Mouse (Mus musculus): Measurements from ENCODE around the gene Pcid2. TPM values are rescaled to one million over a fixed set of nuclear protein-coding genes. Genes with fewer than 3 reads are reported as not detected.
A peak's percentile ranks its signal among the peaks of the same experiment; 100 is the strongest.
"Not testable (repeated sequence)": the region's sequence is repeated elsewhere in the genome, so short reads cannot be mapped to it uniquely, and the experiment has no call there.

Pcid2 gene
- polyA plus RNA-seq, 1 experiment from 2014 or later, result 36.1 TPM

GRCm38 (mm10) chr8:13109416-13109960, 4.2 kb upstream of the Pcid2 start:
- H3K4me3 ChIP-seq (ENCODE audit: low read depth, low read length), result no peak overlapping the region
- H3K9me3 ChIP-seq (ENCODE audit: control insufficient read depth, low read depth, low read length), result no peaks in the 10 kb centered on the region
- 50% methylated on average over 1 of the region's 1 CpGs for WGBS
- H3K4me2 ChIP-seq (replicated peaks; ENCODE audit: low read depth, low read length), result no peak overlapping the region
- H3K27me3 ChIP-seq (ENCODE audit: control insufficient read depth, insufficient read depth, low read length), result no peaks in the 10 kb centered on the region
- no peak overlapping the region for H3K27ac ChIP-seq (ENCODE audit: low read length)
- no peak overlapping the region for H3K9ac ChIP-seq (replicated peaks; ENCODE audit: low read depth, low read length)
- 0 out of 2 replicates have a peak, but pooled peaks cover 6% of the 10 kb centered on the region for H3K36me3 ChIP-seq (ENCODE audit: control insufficient read depth, insufficient read depth, low read length)
- peaks cover 12% of the 10 kb centered on the region; the same call in 1 of the 2 replicates for H3K4me1 ChIP-seq (ENCODE audit: control insufficient read depth, insufficient read depth, low read length)
- no peak for ATAC-seq (ENCODE audit: insufficient number of reproducible peaks, insufficient read depth, low FRiP score, low read depth)

- Histone ChIP-seq H3K4me2 (replicated peaks; ENCODE audit: low read depth, low read length) (no peak overlapping the region), H3K27me3 (ENCODE audit: control insufficient read depth, insufficient read depth, low read length) (no peaks in the 10 kb centered on the region), H3K9ac (replicated peaks; ENCODE audit: low read depth, low read length) (no peak overlapping the region), H3K4me3 (ENCODE audit: low read depth, low read length) (no peak overlapping the region), H3K4me1 (ENCODE audit: control insufficient read depth, insufficient read depth, low read length) (peaks cover 13% of the 10 kb centered on the region), H3K27ac (ENCODE audit: low read length) (no peak overlapping the region), H3K9me3 (ENCODE audit: control insufficient read depth, low read depth, low read length) (no peaks in the 10 kb centered on the region), H3K36me3 (ENCODE audit: control insufficient read depth, insufficient read depth, low read length) (0 out of 2 replicates have a peak, but pooled peaks cover 6% of the 10 kb centered on the region)
- 91% methylated on average over 8 of the region's 8 CpGs for WGBS
- ATAC-seq (ENCODE audit: insufficient number of reproducible peaks, insufficient read depth, low FRiP score, low read depth), result no peak
Measured at GRCm38 (mm10) chr8:13108967-13109366, 3.7 kb upstream of the Pcid2 start.

GRCm38 (mm10) chr8:13107990-13108638, 2.9 kb upstream of the Pcid2 start:
- Histone ChIP-seq H3K36me3 (ENCODE audit: control insufficient read depth, insufficient read depth, low read length) (no peaks in the 10 kb centered on the region), H3K9me3 (ENCODE audit: control insufficient read depth, low read depth, low read length) (no peaks in the 10 kb centered on the region), H3K27me3 (ENCODE audit: control insufficient read depth, insufficient read depth, low read length) (no peaks in the 10 kb centered on the region), H3K4me2 (replicated peaks; ENCODE audit: low read depth, low read length) (no peak overlapping the region), H3K4me1 (ENCODE audit: control insufficient read depth, insufficient read depth, low read length) (peaks cover 19% of the 10 kb centered on the region), H3K27ac (ENCODE audit: low read length) (no peak overlapping the region), H3K4me3 (ENCODE audit: low read depth, low read length) (no peak overlapping the region), H3K9ac (replicated peaks; ENCODE audit: low read depth, low read length) (no peak overlapping the region)
- ATAC-seq (ENCODE audit: insufficient number of reproducible peaks, insufficient read depth, low FRiP score, low read depth), result no peak
- WGBS, result 69% methylated on average over 13 of the region's 13 CpGs

- Histone ChIP-seq H3K4me2 (replicated peaks; ENCODE audit: low read depth, low read length) (peak overlapping the region; percentile 92), H3K27me3 (ENCODE audit: control insufficient read depth, insufficient read depth, low read length) (no peaks in the 10 kb centered on the region), H3K9me3 (ENCODE audit: control insufficient read depth, low read depth, low read length) (no peaks in the 10 kb centered on the region), H3K27ac (ENCODE audit: low read length) (peak overlapping the region; percentile 66), H3K4me3 (ENCODE audit: low read depth, low read length) (peak overlapping the region; percentile 84), H3K9ac (replicated peaks; ENCODE audit: low read depth, low read length) (peak overlapping the region; percentile 97), H3K36me3 (ENCODE audit: control insufficient read depth, insufficient read depth, low read length) (no peaks in the 10 kb centered on the region), H3K4me1 (ENCODE audit: control insufficient read depth, insufficient read depth, low read length) (peaks cover 19% of the 10 kb centered on the region)
- peak; percentile 43 for ATAC-seq (ENCODE audit: insufficient number of reproducible peaks, insufficient read depth, low FRiP score, low read depth)
- under 1% methylated on average over 52 of the region's 63 CpGs for WGBS
Measured at GRCm38 (mm10) chr8:13105908-13106551, 771 bp upstream of the Pcid2 start.

- peak; percentile 75 for ATAC-seq (ENCODE audit: insufficient number of reproducible peaks, insufficient read depth, low FRiP score, low read depth)
- under 1% methylated on average over 45 of the region's 45 CpGs for WGBS
- H3K9me3 ChIP-seq (ENCODE audit: control insufficient read depth, low read depth, low read length), result no peaks in the 10 kb centered on the region
- peak overlapping the region; percentile 90 for H3K4me2 ChIP-seq (replicated peaks; ENCODE audit: low read depth, low read length)
- H3K36me3 ChIP-seq (ENCODE audit: control insufficient read depth, insufficient read depth, low read length), result peaks cover 6% of the 10 kb centered on the region
- H3K9ac ChIP-seq (replicated peaks; ENCODE audit: low read depth, low read length), result peak overlapping the region; percentile 71
- peaks cover 17% of the 10 kb centered on the region for H3K4me1 ChIP-seq (ENCODE audit: control insufficient read depth, insufficient read depth, low read length)
- peak overlapping the region; percentile 90 for H3K27ac ChIP-seq (ENCODE audit: low read length)
- peak overlapping the region; percentile 84 for H3K4me3 ChIP-seq (ENCODE audit: low read depth, low read length)
- H3K27me3 ChIP-seq (ENCODE audit: control insufficient read depth, insufficient read depth, low read length), result no peaks in the 10 kb centered on the region
Measured at GRCm38 (mm10) chr8:13104691-13105086, 570 bp downstream of the Pcid2 start.

GRCm38 (mm10) chr8:13077542-13077941, 27.7 kb downstream of the Pcid2 start:
- WGBS, result 84% methylated on average over 7 of the region's 7 CpGs
- Histone ChIP-seq H3K4me1 (ENCODE audit: control insufficient read depth, insufficient read depth, low read length) (no peaks in the 10 kb centered on the region), H3K9me3 (ENCODE audit: control insufficient read depth, low read depth, low read length) (no peaks in the 10 kb centered on the region), H3K27me3 (ENCODE audit: control insufficient read depth, insufficient read depth, low read length) (no peaks in the 10 kb centered on the region), H3K36me3 (ENCODE audit: control insufficient read depth, insufficient read depth, low read length) (peaks cover 68% of the 10 kb centered on the region), H3K9ac (replicated peaks; ENCODE audit: low read depth, low read length) (no peak overlapping the region), H3K4me2 (replicated peaks; ENCODE audit: low read depth, low read length) (no peak overlapping the region), H3K27ac (ENCODE audit: low read length) (no peak overlapping the region), H3K4me3 (ENCODE audit: low read depth, low read length) (no peak overlapping the region)
- ATAC-seq (ENCODE audit: insufficient number of reproducible peaks, insufficient read depth, low FRiP score, low read depth), result no peak

- ATAC-seq (ENCODE audit: insufficient number of reproducible peaks, insufficient read depth, low FRiP score, low read depth); H3K4me1 ChIP-seq (ENCODE audit: control insufficient read depth, insufficient read depth, low read length); H3K27ac ChIP-seq (ENCODE audit: low read length); H3K4me2 ChIP-seq (replicated peaks; ENCODE audit: low read depth, low read length); H3K9me3 ChIP-seq (ENCODE audit: control insufficient read depth, low read depth, low read length); H3K4me3 ChIP-seq (ENCODE audit: low read depth, low read length); H3K9ac ChIP-seq (replicated peaks; ENCODE audit: low read depth, low read length); H3K27me3 ChIP-seq (ENCODE audit: control insufficient read depth, insufficient read depth, low read length): not testable (repeated sequence)
- 92% methylated on average over 1 of the region's 1 CpGs for WGBS
- peaks cover 55% of the 10 kb centered on the region for H3K36me3 ChIP-seq (ENCODE audit: control insufficient read depth, insufficient read depth, low read length)
Measured at GRCm38 (mm10) chr8:13075579-13075978, 29.7 kb downstream of the Pcid2 start.

- H3K9ac ChIP-seq (replicated peaks; ENCODE audit: low read depth, low read length), result no peak overlapping the region
- H3K27me3 ChIP-seq (ENCODE audit: control insufficient read depth, insufficient read depth, low read length), result no peaks in the 10 kb centered on the region
- no peak overlapping the region for H3K4me2 ChIP-seq (replicated peaks; ENCODE audit: low read depth, low read length)
- no peak for ATAC-seq (ENCODE audit: insufficient number of reproducible peaks, insufficient read depth, low FRiP score, low read depth)
- H3K27ac ChIP-seq (ENCODE audit: low read length), result no peak overlapping the region
- H3K4me1 ChIP-seq (ENCODE audit: control insufficient read depth, insufficient read depth, low read length), result no peaks in the 10 kb centered on the region
- no peaks in the 10 kb centered on the region for H3K9me3 ChIP-seq (ENCODE audit: control insufficient read depth, low read depth, low read length)
- 94% methylated on average over 8 of the region's 8 CpGs for WGBS
- no peak overlapping the region for H3K4me3 ChIP-seq (ENCODE audit: low read depth, low read length)
- peaks cover 49% of the 10 kb centered on the region for H3K36me3 ChIP-seq (ENCODE audit: control insufficient read depth, insufficient read depth, low read length)
Measured at GRCm38 (mm10) chr8:13075044-13075443, 30.2 kb downstream of the Pcid2 start.
